Mouse (Mus musculus): ENCODE measurements around the gene Esr1. TPM values are rescaled to one million over a fixed set of nuclear protein-coding genes. Genes with fewer than 3 reads are reported as not detected.
"Not testable (repeated sequence)": the region's sequence is repeated elsewhere in the genome, so short reads cannot be mapped to it uniquely, and the experiment has no call there.

Esr1 gene
- polyA plus RNA-seq, 1 experiment, result 1.5 TPM

- Histone ChIP-seq H3K4me3 (replicated peaks; ENCODE audit: extremely low read depth, low read depth, low read length) (no peak overlapping the region), H3K4me1 (ENCODE audit: control insufficient read depth, insufficient read depth, low read length) (peaks cover 8% of the 10 kb centered on the region)
- no peak for DNase-seq
- 79% methylated on average over 10 of the region's 10 CpGs for whole genome bisulfite sequencing
- TF ChIP-seq POLR2A (IDR thresholded peaks at IDR 0.05; ENCODE audit: borderline replicate concordance, extremely low read depth, low read depth, low read length) (no peak), CTCF (IDR thresholded peaks at IDR 0.05; ENCODE audit: insufficient read depth, low read length) (no peak)
Observed at GRCm38 (mm10) chr10:4713398-4713797, 102.0 kb downstream of the Esr1 start.

- H3K4me1 ChIP-seq (ENCODE audit: control insufficient read depth, insufficient read depth, low read length), result no peaks in the 10 kb centered on the region
- DNase-seq, result no peak
- TF ChIP-seq POLR2A (IDR thresholded peaks at IDR 0.05; ENCODE audit: borderline replicate concordance, extremely low read depth, low read depth, low read length), result no peak
- no peak for TF ChIP-seq CTCF (IDR thresholded peaks at IDR 0.05; ENCODE audit: insufficient read depth, low read length)
- WGBS, result 47% methylated on average over 3 of the region's 3 CpGs
- no peak overlapping the region for H3K4me3 ChIP-seq (replicated peaks; ENCODE audit: extremely low read depth, low read depth, low read length)
Observed at GRCm38 (mm10) chr10:4724851-4725250, 113.5 kb downstream of the Esr1 start.

DNA sequence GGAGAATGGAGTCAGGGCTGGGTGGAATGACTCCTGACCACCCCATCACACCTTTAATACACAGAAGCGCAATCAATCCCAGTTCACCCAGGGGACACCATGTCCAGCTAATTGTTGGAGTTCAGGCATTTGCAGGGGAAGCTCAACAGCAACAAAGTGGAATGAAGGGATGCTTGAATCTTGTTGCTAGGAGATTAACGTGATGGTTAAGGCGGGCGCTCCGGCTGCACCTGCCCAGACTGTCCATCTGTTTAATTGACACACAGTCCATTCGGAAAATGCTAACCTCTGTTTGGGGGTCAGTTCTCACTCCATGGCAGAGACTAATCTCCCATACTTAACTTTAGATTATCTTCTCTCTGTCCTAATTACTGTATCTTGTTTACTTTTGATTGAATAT, 114.7 kb downstream of the Esr1 start:
- H3K4me1 ChIP-seq (ENCODE audit: control insufficient read depth, insufficient read depth, low read length), result no peaks in the 10 kb centered on the region
- no peak for DNase-seq
- TF ChIP-seq CTCF (IDR thresholded peaks at IDR 0.05; ENCODE audit: insufficient read depth, low read length), result no peak
- TF ChIP-seq POLR2A (IDR thresholded peaks at IDR 0.05; ENCODE audit: borderline replicate concordance, extremely low read depth, low read depth, low read length), result no peak
- 79% methylated on average over 6 of the region's 6 CpGs for WGBS
- no peak overlapping the region for H3K4me3 ChIP-seq (replicated peaks; ENCODE audit: extremely low read depth, low read depth, low read length)

DNA sequence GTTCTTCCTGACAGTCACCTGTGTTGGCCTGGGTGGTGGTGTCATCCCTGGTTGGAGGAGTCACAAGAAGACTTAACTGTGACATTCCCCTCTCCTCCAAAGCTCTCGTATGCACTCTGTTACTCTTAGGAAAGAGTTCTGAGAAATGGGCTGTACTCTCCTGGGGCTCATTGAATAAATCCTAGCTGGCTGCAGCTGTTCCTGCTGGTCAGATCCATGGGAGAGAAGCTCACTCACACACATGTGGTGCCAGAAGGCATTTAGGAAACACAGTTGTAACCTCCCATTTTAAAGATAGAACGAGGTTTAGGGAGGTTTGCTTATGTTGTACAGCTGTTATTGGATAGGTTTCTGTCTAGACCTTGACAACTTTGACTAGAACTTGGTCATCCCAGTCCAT, 120.9 kb downstream of the Esr1 start:
- TF ChIP-seq POLR2A (IDR thresholded peaks at IDR 0.05; ENCODE audit: borderline replicate concordance, extremely low read depth, low read depth, low read length) (no peak), CTCF (IDR thresholded peaks at IDR 0.05; ENCODE audit: insufficient read depth, low read length) (no peak)
- 51% methylated on average over 2 of the region's 2 CpGs for WGBS

GRCm38 (mm10) chr10:4733987-4734386, 122.6 kb downstream of the Esr1 start:
- DNase-seq, result no peak
- 65% methylated on average over 6 of the region's 6 CpGs for WGBS
- TF ChIP-seq CTCF (IDR thresholded peaks at IDR 0.05; ENCODE audit: insufficient read depth, low read length), result no peak
- no peak for TF ChIP-seq POLR2A (IDR thresholded peaks at IDR 0.05; ENCODE audit: borderline replicate concordance, extremely low read depth, low read depth, low read length)
- no peak overlapping the region for H3K4me3 ChIP-seq (replicated peaks; ENCODE audit: extremely low read depth, low read depth, low read length)
- no peaks in the 10 kb centered on the region for H3K4me1 ChIP-seq (ENCODE audit: control insufficient read depth, insufficient read depth, low read length)

More for the DNA sequence above, 120.9 kb downstream of the Esr1 start:
- no peaks in the 10 kb centered on the region for H3K4me1 ChIP-seq (ENCODE audit: control insufficient read depth, insufficient read depth, low read length)
- DNase-seq, result no peak
- H3K4me3 ChIP-seq (replicated peaks; ENCODE audit: extremely low read depth, low read depth, low read length), result no peak overlapping the region

- TF ChIP-seq POLR2A (IDR thresholded peaks at IDR 0.05; ENCODE audit: borderline replicate concordance, extremely low read depth, low read depth, low read length), result no peak
- no peak for TF ChIP-seq CTCF (IDR thresholded peaks at IDR 0.05; ENCODE audit: insufficient read depth, low read length)
- no peak overlapping the region for H3K4me3 ChIP-seq (replicated peaks; ENCODE audit: extremely low read depth, low read depth, low read length)
- WGBS, result 86% methylated on average over 2 of the region's 2 CpGs
- H3K4me1 ChIP-seq (ENCODE audit: control insufficient read depth, insufficient read depth, low read length), result no peaks in the 10 kb centered on the region
- no peak for DNase-seq
Observed at GRCm38 (mm10) chr10:4734942-4735341, 123.5 kb downstream of the Esr1 start.

DNA sequence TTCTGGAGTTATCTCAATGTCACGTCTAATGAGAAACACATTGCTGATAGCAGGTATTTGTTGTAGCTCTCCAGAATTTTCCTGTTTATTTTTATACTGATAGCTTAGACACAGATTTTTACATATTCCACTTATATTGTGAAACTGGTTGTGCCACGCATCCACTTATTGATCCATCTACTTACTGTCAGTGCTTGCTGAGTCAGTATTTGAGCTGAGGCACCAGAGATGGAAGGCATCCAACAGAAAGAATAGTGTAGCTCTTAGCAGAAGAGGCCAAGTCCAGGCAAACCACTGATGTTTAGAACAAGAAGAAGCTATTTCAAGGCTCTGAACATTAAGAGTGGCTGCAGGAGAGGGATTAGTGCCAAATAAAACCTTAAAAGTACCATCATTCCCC, 126.9 kb downstream of the Esr1 start:
- H3K4me1 ChIP-seq (ENCODE audit: control insufficient read depth, insufficient read depth, low read length), result no peaks in the 10 kb centered on the region
- WGBS, result 83% methylated on average over 2 of the region's 2 CpGs
- DNase-seq, result no peak

DNA sequence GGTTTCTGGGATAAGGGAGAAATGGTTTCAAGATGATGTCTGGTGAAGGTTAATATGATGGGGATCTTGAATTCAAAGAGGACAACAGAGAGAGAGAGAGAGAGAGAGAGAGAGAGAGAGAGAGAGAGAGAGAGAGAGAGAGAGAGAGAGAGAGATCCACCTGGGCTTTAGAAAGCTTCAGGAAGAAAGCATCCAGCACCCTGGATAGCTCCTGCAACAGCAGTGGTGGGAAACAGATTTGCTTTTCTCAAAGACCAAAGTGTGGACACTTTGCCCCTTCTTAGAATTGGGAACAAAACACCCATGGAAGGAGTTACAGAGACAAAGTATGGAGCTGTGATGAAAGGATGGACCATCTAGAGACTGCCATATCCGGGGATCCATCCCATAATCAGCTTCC, 139.7 kb downstream of the Esr1 start:
- 42% methylated on average over 1 of the region's 1 CpGs for WGBS
- H3K4me1 ChIP-seq (ENCODE audit: control insufficient read depth, insufficient read depth, low read length); DNase-seq; H3K4me3 ChIP-seq (replicated peaks; ENCODE audit: extremely low read depth, low read depth, low read length): not testable (repeated sequence)

More for the DNA sequence above, 126.9 kb downstream of the Esr1 start:
- H3K4me3 ChIP-seq (replicated peaks; ENCODE audit: extremely low read depth, low read depth, low read length), result no peak overlapping the region
- TF ChIP-seq CTCF (IDR thresholded peaks at IDR 0.05; ENCODE audit: insufficient read depth, low read length), result no peak

DNA sequence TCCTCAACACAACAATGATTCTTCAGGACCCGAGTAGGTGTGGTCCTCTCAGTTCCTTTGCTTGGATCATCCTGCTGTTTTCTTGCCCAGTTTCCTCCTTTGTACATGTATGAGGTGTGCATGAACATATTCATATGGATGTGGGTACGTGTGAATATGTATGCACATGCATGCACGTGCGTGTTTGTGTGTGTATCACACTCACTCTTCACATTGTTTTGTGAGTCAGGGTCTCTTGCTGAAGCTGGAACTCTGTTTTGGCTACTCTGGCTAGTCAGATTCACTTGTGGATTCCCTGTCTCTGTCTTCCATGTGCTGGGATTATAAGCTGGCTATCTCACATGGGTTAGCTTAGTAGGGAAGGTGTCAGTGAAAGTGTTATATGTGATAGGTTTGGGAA, 141.6 kb downstream of the Esr1 start:
- Histone ChIP-seq H3K4me3 (replicated peaks; ENCODE audit: extremely low read depth, low read depth, low read length) (no peak overlapping the region), H3K4me1 (ENCODE audit: control insufficient read depth, insufficient read depth, low read length) (no peaks in the 10 kb centered on the region)
- no peak for TF ChIP-seq POLR2A (IDR thresholded peaks at IDR 0.05; ENCODE audit: borderline replicate concordance, extremely low read depth, low read depth, low read length)
- no peak for TF ChIP-seq CTCF (IDR thresholded peaks at IDR 0.05; ENCODE audit: insufficient read depth, low read length)
- WGBS, result 82% methylated on average over 4 of the region's 4 CpGs
- no peak for DNase-seq

DNA sequence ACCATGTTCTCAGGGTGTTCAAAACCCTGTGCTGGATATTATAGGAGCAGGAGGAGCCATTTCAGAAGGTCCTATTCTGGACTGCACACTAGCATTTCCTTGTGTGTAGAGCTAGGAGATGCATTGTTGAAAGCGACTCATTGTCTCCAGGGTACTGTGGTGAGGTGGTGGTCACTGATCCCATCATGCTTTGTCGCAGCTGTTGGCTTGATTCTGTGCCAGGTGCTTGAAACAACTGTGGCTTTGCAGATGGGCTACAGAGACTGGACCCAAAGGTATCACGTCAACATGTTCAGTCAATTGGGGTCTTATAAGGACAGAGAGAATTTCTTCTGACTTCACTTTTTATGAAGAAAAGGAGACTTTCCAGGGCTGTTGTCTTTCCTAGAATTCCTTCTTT, 164.1 kb downstream of the Esr1 start:
- H3K4me1 ChIP-seq (ENCODE audit: control insufficient read depth, insufficient read depth, low read length), result peaks cover 2% of the 10 kb centered on the region; the same call in 1 of the 2 replicates
- WGBS, result 66% methylated on average over 3 of the region's 3 CpGs
- TF ChIP-seq POLR2A (IDR thresholded peaks at IDR 0.05; ENCODE audit: borderline replicate concordance, extremely low read depth, low read depth, low read length) (no peak), CTCF (IDR thresholded peaks at IDR 0.05; ENCODE audit: insufficient read depth, low read length) (no peak)
- no peak overlapping the region for H3K4me3 ChIP-seq (replicated peaks; ENCODE audit: extremely low read depth, low read depth, low read length)
- DNase-seq, result no peak
